Mouse (Mus musculus): Measurements from ENCODE around the gene Cyth2. TPM values are rescaled to one million over a fixed set of nuclear protein-coding genes. Genes with fewer than 3 reads are reported as not detected.

The Cyth2 gene
- polyA plus RNA-seq, 1 experiment from 2014 or later = 66.2 TPM

DNA sequence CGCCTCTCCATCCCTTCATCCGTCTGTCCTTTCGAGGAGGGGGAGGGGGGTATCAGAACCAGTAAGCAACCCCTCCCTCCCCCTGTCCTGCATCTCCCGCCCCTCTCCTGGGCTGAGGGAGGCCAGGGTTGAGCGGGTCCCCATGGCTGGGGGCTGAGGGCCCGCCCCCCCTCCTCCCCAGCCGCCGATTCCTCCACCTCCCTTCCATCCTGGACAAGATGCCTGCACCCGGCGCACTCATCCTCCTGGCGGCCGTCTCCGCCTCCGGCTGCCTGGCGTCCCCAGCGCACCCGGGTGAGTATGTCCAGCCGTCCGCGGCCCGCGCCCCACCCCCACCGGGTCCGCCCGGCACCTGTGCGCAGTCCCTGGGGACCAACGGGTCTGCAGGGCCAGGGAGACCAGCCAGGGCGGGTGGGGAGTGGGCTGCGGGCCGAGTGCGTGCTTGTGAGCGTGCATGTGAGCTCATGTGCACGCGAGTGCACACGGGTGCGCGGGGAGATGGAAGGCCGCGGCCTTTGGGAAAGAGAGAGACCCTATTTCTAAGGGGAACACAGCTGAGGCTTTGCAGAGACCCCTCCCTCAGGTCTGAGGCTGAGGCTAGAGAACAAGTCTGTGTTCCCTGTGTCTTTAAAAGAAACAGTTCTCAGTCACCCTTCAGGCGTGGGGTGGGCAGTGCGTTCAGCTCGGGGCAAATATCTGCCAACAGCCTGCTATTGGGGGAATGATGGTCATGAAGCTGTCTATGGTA lies 28.8 kb downstream of the Cyth2 start:
- no peaks in the 10 kb centered on the region for H3K79me2 ChIP-seq (ENCODE audit: inconsistent target)
- no peak overlapping the region for H3K27ac ChIP-seq
- H3K4me3 ChIP-seq (ENCODE audit: inconsistent target) = no peak overlapping the region
- no peaks in the 10 kb centered on the region for H3K36me3 ChIP-seq (ENCODE audit: inconsistent target)
- WGBS (ENCODE audit: missing documents) = 5% methylated on average over 31 of the region's 42 CpGs

- Histone ChIP-seq H3K36me3 (ENCODE audit: inconsistent target) (no peaks in the 10 kb centered on the region), H3K79me2 (ENCODE audit: inconsistent target) (no peaks in the 10 kb centered on the region), H3K4me3 (ENCODE audit: inconsistent target) (peak within 1 kb of the TSS; percentile 17; the same call in 1 of the 2 replicates), H3K27ac (no peak within 1 kb of the TSS)
- 40% methylated on average over 18 of the region's 20 CpGs for WGBS (ENCODE audit: missing documents)
These were observed 29.6 kb downstream of the Cyth2 start, which contains the start of gene Sult2b1 for GRCm38 (mm10) chr7:45784524-45785372. Gene Sult2b1, minus strand, starts transcription at chr7:45784669.

GRCm38 (mm10) chr7:45783511-45784091 lies 30.8 kb downstream of the Cyth2 start, which contains the start of gene Lmtk3:
Gene Lmtk3, plus strand, starts transcription at chr7:45783738.
- WGBS (ENCODE audit: missing documents) = 3% methylated on average over 32 of the region's 38 CpGs
- H3K27ac ChIP-seq = no peak within 1 kb of the TSS
- no peaks in the 10 kb centered on the region for H3K79me2 ChIP-seq (ENCODE audit: inconsistent target)
- no peaks in the 10 kb centered on the region for H3K36me3 ChIP-seq (ENCODE audit: inconsistent target)
- peak within 1 kb of the TSS; percentile 17; the same call in 1 of the 2 replicates for H3K4me3 ChIP-seq (ENCODE audit: inconsistent target)

DNA sequence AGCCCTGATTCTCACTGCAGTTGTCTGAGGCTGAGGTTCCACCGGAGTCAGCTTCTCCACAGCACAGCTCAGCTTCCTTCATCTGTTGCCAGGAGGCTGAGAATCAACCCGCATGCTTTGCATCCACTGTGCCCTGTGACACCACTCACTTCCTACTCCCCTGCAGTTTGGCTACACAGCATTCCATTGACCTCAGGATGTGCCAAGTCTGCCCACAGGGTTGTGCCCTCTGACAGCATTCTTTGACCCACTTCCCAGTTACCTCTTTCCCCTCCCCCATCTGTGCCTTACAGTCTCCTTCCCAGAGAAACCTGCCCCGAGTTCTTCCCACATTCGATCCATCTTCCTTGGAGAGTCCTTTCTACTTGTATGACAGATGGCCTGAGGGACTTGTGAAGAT lies 32.1 kb downstream of the Cyth2 start:
- WGBS (ENCODE audit: missing documents) = 61% methylated on average over 4 of the region's 4 CpGs
- H3K36me3 ChIP-seq (ENCODE audit: inconsistent target) = no peaks in the 10 kb centered on the region
- H3K4me3 ChIP-seq (ENCODE audit: inconsistent target) = no peak overlapping the region
- no peaks in the 10 kb centered on the region for H3K79me2 ChIP-seq (ENCODE audit: inconsistent target)
- no peak overlapping the region for H3K27ac ChIP-seq

DNA sequence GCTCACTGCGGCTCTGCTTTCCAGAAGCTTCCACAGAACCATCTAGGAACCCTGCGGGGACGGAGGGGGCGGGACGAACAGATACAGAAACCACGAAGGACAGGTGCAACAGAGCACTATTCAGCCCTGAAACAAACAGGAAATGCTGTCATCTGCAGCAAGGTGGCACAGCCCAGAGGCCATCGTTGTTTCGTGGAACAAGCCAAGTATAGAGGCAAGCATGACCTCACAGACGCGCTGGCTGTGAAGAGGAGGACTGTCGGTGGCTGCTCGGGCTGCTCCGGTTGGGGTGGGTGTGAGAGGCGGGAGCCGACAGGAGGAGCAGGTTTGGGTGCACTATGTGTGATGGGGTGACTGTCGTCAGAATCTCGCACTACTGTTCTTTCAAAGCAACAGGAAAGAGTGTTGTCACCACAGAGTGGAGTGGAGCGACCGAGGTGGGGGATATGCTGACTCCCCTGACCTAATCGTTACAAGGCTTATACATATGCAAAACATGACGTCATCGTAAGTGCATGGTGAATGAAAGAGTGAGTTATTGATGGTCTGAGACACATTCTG lies 35.2 kb downstream of the Cyth2 start:
- Histone ChIP-seq H3K36me3 (ENCODE audit: inconsistent target) (no peaks in the 10 kb centered on the region), H3K4me3 (ENCODE audit: inconsistent target) (no peak overlapping the region), H3K27ac (no peak overlapping the region), H3K79me2 (ENCODE audit: inconsistent target) (no peaks in the 10 kb centered on the region)
- WGBS (ENCODE audit: missing documents) = 12% methylated on average over 22 of the region's 22 CpGs

DNA sequence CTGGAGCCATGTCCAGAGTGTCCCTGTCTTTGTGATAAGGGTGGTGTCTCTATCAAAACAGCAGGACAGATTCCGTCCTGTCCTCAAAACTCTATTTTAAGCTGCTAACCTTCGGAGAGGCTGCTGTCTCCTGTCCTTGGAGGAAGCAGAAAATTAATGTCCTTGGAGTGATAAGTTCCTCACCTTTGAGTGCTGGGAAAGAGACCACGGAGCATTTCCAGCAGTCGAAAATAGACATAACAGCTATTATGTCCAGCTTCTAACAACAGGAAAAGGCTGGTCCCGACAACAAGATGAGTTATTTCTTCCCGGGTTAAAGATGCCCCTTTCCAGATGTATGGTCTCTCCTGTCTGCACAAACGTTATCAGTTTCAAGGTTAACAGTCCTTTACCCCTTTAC lies 39.1 kb downstream of the Cyth2 start:
- Histone ChIP-seq H3K36me3 (ENCODE audit: inconsistent target) (no peaks in the 10 kb centered on the region), H3K79me2 (ENCODE audit: inconsistent target) (no peaks in the 10 kb centered on the region), H3K27ac (no peak overlapping the region), H3K4me3 (ENCODE audit: inconsistent target) (no peak overlapping the region)
- 86% methylated on average over 7 of the region's 7 CpGs for WGBS (ENCODE audit: missing documents)

- H3K79me2 ChIP-seq (ENCODE audit: inconsistent target) = no peaks in the 10 kb centered on the region
- H3K36me3 ChIP-seq (ENCODE audit: inconsistent target) = no peaks in the 10 kb centered on the region
- WGBS (ENCODE audit: missing documents) = 51% methylated on average over 4 of the region's 4 CpGs
- no peak overlapping the region for H3K27ac ChIP-seq
- H3K4me3 ChIP-seq (ENCODE audit: inconsistent target) = no peak overlapping the region
These were observed 43.3 kb downstream of the Cyth2 start for GRCm38 (mm10) chr7:45771101-45771500.

- no peaks in the 10 kb centered on the region for H3K79me2 ChIP-seq (ENCODE audit: inconsistent target)
- H3K27ac ChIP-seq = no peak overlapping the region
- no peaks in the 10 kb centered on the region for H3K36me3 ChIP-seq (ENCODE audit: inconsistent target)
- H3K4me3 ChIP-seq (ENCODE audit: inconsistent target) = no peak overlapping the region
- WGBS (ENCODE audit: missing documents) = 83% methylated on average over 8 of the region's 8 CpGs
These were observed 43.8 kb downstream of the Cyth2 start for GRCm38 (mm10) chr7:45770427-45771082.

DNA sequence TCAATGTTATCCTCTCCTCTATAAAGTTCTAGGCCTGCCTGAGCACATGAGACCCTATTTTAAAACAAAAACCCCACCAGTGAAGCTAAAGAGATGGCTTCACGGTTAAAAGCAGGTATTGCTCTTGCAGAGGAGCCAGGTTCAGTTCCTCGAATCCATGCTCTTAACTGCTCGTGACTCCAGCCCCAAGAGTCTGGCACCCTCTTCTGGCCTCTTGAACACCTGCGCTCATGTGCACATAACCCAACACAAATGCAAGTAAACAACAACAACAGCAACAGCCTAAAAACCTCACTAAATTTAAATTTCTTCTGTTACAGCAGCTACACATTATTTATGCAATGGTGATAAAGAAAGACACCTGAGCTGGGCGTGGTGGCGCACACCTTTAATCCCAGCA lies 46.9 kb downstream of the Cyth2 start:
- Histone ChIP-seq H3K36me3 (ENCODE audit: inconsistent target) (no peaks in the 10 kb centered on the region), H3K4me3 (ENCODE audit: inconsistent target) (no peak overlapping the region), H3K79me2 (ENCODE audit: inconsistent target) (no peaks in the 10 kb centered on the region), H3K27ac (no peak overlapping the region)
- WGBS (ENCODE audit: missing documents) = 95% methylated on average over 6 of the region's 6 CpGs

DNA sequence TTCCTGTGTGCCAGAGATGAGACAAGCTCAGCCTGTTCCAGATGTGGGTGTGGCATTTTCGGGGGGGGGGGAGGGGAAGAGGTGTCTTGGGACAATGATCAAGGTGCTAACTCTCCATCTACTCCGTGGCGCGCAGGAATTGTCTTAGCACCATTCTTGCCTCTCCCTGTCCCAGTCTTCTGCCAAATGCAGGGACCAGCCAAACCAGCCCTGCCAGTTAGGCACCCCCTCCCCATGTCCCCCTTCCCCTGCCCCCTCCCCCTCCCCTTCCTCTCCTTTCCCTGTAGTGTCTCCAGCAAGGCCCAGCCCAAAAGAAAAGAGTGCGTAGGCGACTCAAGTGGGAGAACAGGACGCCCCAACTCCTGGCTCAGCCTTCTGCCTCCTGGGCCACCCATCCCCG lies 47.6 kb downstream of the Cyth2 start:
- WGBS (ENCODE audit: missing documents) = 73% methylated on average over 5 of the region's 8 CpGs
- Histone ChIP-seq H3K27ac (no peak overlapping the region), H3K36me3 (ENCODE audit: inconsistent target) (no peaks in the 10 kb centered on the region), H3K4me3 (ENCODE audit: inconsistent target) (no peak overlapping the region), H3K79me2 (ENCODE audit: inconsistent target) (no peaks in the 10 kb centered on the region)

GRCm38 (mm10) chr7:45765995-45766394 lies 48.4 kb downstream of the Cyth2 start:
- no peak overlapping the region for H3K4me3 ChIP-seq (ENCODE audit: inconsistent target)
- no peaks in the 10 kb centered on the region for H3K79me2 ChIP-seq (ENCODE audit: inconsistent target)
- no peak overlapping the region for H3K27ac ChIP-seq
- no peaks in the 10 kb centered on the region for H3K36me3 ChIP-seq (ENCODE audit: inconsistent target)
- 61% methylated on average over 8 of the region's 8 CpGs for WGBS (ENCODE audit: missing documents)

- Histone ChIP-seq H3K36me3 (ENCODE audit: inconsistent target) (no peaks in the 10 kb centered on the region), H3K27ac (no peak overlapping the region), H3K79me2 (ENCODE audit: inconsistent target) (no peaks in the 10 kb centered on the region), H3K4me3 (ENCODE audit: inconsistent target) (no peak overlapping the region)
- WGBS (ENCODE audit: missing documents) = 76% methylated on average over 5 of the region's 5 CpGs
These were observed 54.2 kb downstream of the Cyth2 start for GRCm38 (mm10) chr7:45760151-45760550.

DNA sequence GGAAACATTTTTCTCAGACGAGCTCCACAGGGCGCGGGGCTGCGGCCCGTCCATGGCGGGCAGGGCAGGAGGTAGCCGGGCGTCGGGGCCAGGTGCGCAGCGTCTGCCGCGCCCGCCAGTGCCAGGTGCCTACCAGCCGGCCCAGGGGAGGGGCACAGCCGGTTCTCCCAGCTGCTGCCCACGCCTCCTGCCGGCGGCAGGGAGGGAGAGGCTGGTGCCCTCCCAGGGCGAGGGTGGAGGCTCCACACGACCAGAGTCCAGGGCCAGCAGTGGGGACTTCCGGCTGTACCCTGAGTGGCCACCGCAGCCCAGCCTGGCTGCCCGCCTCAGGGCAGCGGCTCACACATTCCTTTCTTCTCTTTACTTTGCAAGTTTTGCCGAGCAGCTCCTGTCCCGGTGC lies 55.0 kb downstream of the Cyth2 start:
- Histone ChIP-seq H3K4me3 (ENCODE audit: inconsistent target) (no peak overlapping the region), H3K79me2 (ENCODE audit: inconsistent target) (no peaks in the 10 kb centered on the region), H3K36me3 (ENCODE audit: inconsistent target) (no peaks in the 10 kb centered on the region), H3K27ac (no peak overlapping the region)
- 34% methylated on average over 25 of the region's 27 CpGs for WGBS (ENCODE audit: missing documents)
